Mouse (Mus musculus): ENCODE results near the gene Clec4a1. TPM values are rescaled to one million over a fixed set of nuclear protein-coding genes. Genes with fewer than 3 reads are reported as not detected.
A peak's percentile ranks its signal among the peaks of the same experiment; 100 is the strongest.

The Clec4a1 gene
- polyA plus RNA-seq (2015; fragmentation: Nextera tagmentation; extraction: Ambion mirVana): 5.7 and 6.5 TPM in 2 replicates

DNA sequence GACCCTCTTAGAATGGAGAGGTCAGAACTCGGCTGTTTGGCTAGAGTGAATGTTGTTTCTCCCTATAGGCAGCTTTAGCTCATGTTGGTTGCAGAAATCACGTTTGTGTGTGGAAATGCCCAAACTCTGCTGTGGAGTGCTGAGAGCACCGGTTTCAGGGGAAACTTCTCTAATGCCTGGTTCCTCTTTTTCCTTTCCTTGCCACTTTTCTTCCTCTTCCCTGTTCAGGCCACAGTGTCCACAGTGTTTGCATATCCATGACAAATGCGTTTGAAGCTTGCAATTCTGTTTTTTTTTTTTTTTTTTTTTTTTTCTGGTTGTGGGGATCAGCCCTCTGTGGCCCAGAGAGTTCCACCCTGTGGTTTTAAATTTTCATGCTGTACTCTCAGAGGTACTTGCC, at the start of gene Clec4a1:
Gene Clec4a1, plus strand, starts transcription at position 398 of the 400 bp plus-strand sequence.
- H3K27me3 ChIP-seq: no peaks in the 10 kb centered on the region
- H3K4me1 ChIP-seq: no peaks in the 10 kb centered on the region
- WGBS: 59% methylated on average over 4 of the region's 4 CpGs
- no peak within 1 kb of the TSS for H3K4me3 ChIP-seq (replicated peaks)
- ATAC-seq (ENCODE audit: insufficient number of reproducible peaks, low FRiP score, low TSS enrichment, low read depth): no peak
- no peak within 1 kb of the TSS for H3K4me2 ChIP-seq (replicated peaks)
- no peaks in the 10 kb centered on the region for H3K9me3 ChIP-seq (replicated peaks)
- H3K27ac ChIP-seq (replicated peaks): no peak within 1 kb of the TSS
- H3K36me3 ChIP-seq: no peaks in the 10 kb centered on the region
- no peak within 1 kb of the TSS for H3K9ac ChIP-seq

DNA sequence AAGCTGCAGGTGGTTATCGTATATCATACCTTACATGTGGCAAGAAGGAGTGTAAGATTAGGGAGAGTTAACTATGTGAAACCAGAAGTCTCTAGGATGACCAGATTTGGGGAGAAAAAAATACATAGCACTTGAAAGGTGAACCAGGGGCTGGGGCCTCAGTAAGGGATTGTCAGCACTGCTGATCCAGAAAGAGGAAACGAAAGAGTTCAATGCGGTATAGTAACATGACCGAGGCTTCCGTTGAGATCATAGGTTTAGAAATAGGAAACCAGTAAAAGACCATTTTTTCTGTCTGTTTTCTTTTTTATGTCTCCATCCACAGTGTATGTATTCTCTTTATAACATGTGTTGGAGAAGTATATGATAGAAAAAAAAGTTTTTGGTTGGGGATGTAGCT, 48.8 kb upstream of the Clec4a1 start:
- no peak for ATAC-seq (ENCODE audit: insufficient number of reproducible peaks, low FRiP score, low TSS enrichment, low read depth)
- Histone ChIP-seq H3K27ac (replicated peaks) (no peak overlapping the region), H3K9me3 (replicated peaks) (no peaks in the 10 kb centered on the region), H3K4me3 (replicated peaks) (no peak overlapping the region), H3K36me3 (0 out of 2 replicates have a peak, but pooled peaks cover 6% of the 10 kb centered on the region), H3K4me2 (replicated peaks) (no peak overlapping the region), H3K9ac (no peak overlapping the region), H3K27me3 (no peaks in the 10 kb centered on the region), H3K4me1 (peaks cover 13% of the 10 kb centered on the region)
- 90% methylated on average over 5 of the region's 5 CpGs for WGBS

DNA sequence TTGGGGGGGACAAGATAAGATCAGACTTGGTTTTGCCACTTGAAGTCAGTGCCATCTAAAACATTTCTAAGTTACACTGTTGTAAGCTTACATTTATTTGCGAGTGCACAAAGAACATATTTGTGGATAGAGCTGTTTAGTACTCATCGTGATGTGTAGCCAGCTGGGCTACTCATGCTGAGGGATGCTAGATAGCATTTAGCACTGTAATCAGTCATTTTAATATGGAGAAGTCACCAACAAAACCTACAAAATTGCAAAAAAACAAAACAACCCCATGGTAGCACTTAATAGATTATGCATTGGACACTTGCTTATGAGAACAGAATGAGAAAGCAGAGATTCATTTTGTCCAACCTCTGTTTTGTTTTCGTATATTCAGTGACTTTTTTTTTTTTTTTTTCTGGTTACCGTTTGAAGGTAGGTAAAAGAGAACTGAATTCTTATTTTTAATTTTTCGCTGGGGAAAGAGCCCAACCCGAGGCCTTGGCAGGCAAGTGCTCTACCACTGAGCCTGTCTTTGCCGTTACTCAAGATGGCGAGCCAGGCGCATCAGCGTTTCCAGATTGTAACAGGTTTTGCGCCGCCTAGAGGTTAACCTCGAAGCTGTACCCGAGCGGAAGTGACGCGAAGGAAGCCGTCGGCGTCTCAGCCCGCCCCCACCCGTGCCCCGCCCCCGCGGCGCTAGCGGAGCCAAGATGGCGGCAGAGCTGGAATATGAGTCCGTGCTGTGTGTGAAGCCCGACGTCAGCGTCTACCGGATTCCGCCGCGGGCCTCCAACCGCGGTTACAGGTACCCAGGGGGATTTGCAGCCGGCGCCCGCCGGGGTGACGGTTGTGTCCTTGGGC, 47.6 kb upstream of the Clec4a1 start, which contains the start of gene Necap1:
Gene Necap1, plus strand, starts transcription at position 604 of the 849 bp plus-strand sequence.
- Histone ChIP-seq H3K4me3 (replicated peaks) (peak within 1 kb of the TSS; percentile 91), H3K27me3 (no peaks in the 10 kb centered on the region), H3K9me3 (replicated peaks) (no peaks in the 10 kb centered on the region), H3K27ac (replicated peaks) (peak within 1 kb of the TSS; percentile 91), H3K9ac (peak within 1 kb of the TSS; percentile 89), H3K36me3 (0 out of 2 replicates have a peak, but pooled peaks cover 6% of the 10 kb centered on the region), H3K4me2 (replicated peaks) (peak within 1 kb of the TSS; percentile 50), H3K4me1 (peaks cover 13% of the 10 kb centered on the region)
- peak; percentile 96 for ATAC-seq (ENCODE audit: insufficient number of reproducible peaks, low FRiP score, low TSS enrichment, low read depth)
- 6% methylated on average over 43 of the region's 43 CpGs for WGBS

DNA sequence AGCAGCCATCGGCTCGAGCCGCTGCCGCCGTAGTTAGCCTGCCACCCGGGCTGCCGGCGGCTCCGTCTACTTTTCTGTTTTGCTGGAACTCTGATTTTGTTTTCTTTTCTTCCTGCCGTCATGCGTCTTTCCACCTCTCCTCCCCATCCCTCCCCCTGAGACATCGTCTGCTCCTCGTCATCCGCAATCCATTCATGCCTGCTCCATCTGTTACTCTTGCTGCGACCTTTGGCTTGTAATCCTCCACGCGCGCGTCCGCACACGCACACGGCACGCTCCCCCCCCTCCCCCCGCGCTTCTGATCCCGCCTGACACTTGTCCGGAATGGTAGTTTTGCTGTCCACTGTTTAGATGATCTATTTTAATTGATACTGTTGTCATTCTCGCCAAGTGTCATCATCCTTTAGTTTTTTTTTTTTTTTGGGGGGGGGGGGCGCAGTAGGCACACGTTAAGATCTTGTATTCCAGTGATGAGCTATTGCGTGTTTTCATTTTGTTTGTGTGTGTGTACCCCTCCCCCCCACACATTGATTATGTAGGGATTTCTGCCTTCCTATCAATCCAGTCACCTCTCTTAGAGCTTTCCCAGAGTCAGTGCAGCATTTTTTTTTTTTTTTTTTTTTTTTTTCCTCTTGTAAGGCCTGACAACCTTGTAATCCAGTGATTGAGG, 46.8 kb upstream of the Clec4a1 start:
- WGBS: under 1% methylated on average over 31 of the region's 31 CpGs
- peaks cover 13% of the 10 kb centered on the region for H3K4me1 ChIP-seq
- peak overlapping the region; percentile 91 for H3K27ac ChIP-seq (replicated peaks)
- peaks cover 12% of the 10 kb centered on the region; the same call in 1 of the 2 replicates for H3K36me3 ChIP-seq
- peak overlapping the region; percentile 91 for H3K4me3 ChIP-seq (replicated peaks)
- H3K27me3 ChIP-seq: no peaks in the 10 kb centered on the region
- peak overlapping the region; percentile 89 for H3K9ac ChIP-seq
- peak overlapping the region; percentile 50 for H3K4me2 ChIP-seq (replicated peaks)
- H3K9me3 ChIP-seq (replicated peaks): no peaks in the 10 kb centered on the region
- peak; percentile 62; the same call in 1 of the 2 replicates for ATAC-seq (ENCODE audit: insufficient number of reproducible peaks, low FRiP score, low TSS enrichment, low read depth)

DNA sequence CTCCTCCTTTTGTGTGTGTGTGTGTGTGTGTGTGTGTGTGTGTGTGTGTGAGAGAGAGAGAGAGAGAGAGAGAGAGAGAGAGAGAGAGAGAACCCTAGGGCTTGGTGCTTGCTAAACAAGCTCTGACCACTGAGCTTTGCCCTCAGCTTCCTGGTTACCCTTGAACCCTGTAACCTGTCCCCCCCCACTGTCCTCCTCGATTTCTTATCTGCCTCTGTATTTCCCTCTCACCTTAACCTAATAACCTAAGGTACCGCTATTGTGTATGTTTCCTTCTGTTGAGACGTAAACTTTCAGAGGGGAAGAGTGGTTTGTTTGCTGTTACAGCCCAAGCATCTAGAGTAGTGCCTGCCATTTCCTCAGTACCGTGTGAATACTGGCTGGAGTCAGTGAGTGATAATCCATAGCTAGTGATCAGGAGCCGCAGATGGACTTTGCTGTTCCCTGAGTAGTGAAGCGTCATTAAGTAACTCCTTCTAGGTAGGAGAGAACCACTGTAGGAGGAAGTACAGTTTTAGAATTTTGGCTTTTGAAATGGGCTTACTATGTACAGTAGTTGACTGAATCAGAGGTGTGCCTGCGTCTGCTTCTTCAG, 42.4 kb upstream of the Clec4a1 start:
- Histone ChIP-seq H3K4me1 (peaks cover 13% of the 10 kb centered on the region), H3K9me3 (replicated peaks) (no peaks in the 10 kb centered on the region), H3K4me3 (replicated peaks) (no peak overlapping the region), H3K9ac (no peak overlapping the region), H3K4me2 (replicated peaks) (no peak overlapping the region), H3K27ac (replicated peaks) (no peak overlapping the region), H3K36me3 (peaks cover 53% of the 10 kb centered on the region), H3K27me3 (no peaks in the 10 kb centered on the region)
- ATAC-seq (ENCODE audit: insufficient number of reproducible peaks, low FRiP score, low TSS enrichment, low read depth): no peak
- 88% methylated on average over 7 of the region's 7 CpGs for WGBS

DNA sequence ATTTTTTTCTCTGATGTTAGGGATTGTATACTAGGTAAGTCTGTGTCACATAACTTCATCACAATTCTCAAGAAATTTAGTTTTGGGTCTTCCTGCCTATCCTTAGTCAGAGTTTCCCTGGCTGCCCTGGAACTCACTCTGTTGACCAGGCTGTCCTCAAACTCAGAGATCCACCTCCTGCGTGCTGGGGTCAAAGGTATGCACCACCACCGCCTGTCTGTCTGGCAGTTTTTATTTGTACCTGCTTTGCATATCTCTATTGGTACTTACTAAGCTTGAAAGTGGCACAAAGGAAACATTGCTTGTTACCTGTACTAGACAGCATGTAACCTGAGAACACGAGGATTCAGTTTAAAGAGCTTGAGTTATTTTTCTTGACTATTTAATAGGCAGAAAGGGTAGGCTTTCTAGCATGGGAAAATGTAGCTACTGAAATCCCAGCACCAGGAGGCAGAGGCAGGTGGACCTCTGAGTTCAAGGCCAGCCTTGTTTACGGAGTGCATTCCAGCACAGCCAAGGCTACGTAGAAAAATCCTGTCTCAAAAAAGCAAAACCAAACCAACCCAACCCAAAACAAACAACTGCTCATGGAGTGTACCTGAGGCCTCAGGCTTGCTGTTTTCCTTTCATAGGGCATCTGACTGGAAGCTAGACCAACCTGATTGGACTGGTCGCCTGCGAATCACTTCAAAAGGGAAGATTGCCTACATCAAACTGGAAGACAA, 41.7 kb upstream of the Clec4a1 start:
- 87% methylated on average over 7 of the region's 7 CpGs for WGBS

DNA sequence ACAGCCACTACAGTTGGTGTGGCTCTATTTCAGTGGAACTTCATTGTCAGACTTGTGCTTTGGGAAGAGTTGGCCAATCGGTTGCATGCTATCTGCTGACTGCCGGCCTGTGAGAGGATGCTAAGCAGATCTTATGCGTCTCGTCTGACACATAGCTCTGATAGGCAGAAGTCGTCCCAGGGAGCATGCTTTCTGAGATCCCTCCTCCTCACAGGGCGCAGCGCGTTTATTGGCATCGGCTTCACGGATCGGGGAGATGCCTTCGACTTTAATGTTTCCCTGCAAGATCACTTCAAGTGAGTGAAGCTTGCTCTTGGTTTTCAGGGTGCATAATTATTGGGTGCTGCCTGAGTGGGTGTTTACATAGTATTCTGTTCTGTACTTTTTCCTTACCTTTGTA, 40.4 kb upstream of the Clec4a1 start:
- H3K27ac ChIP-seq (replicated peaks): no peak overlapping the region
- ATAC-seq (ENCODE audit: insufficient number of reproducible peaks, low FRiP score, low TSS enrichment, low read depth): no peak
- H3K4me1 ChIP-seq: 0 out of 2 replicates have a peak, but pooled peaks cover 1% of the 10 kb centered on the region
- H3K9me3 ChIP-seq (replicated peaks): no peaks in the 10 kb centered on the region
- H3K4me2 ChIP-seq (replicated peaks): no peak overlapping the region
- no peaks in the 10 kb centered on the region for H3K27me3 ChIP-seq
- H3K9ac ChIP-seq: no peak overlapping the region
- WGBS: 92% methylated on average over 12 of the region's 12 CpGs
- peaks cover 68% of the 10 kb centered on the region for H3K36me3 ChIP-seq
- no peak overlapping the region for H3K4me3 ChIP-seq (replicated peaks)

More for the DNA sequence above, 41.7 kb upstream of the Clec4a1 start:
- no peak overlapping the region for H3K4me2 ChIP-seq (replicated peaks)
- H3K36me3 ChIP-seq: peaks cover 60% of the 10 kb centered on the region
- no peaks in the 10 kb centered on the region for H3K27me3 ChIP-seq
- ATAC-seq (ENCODE audit: insufficient number of reproducible peaks, low FRiP score, low TSS enrichment, low read depth): no peak
- no peak overlapping the region for H3K27ac ChIP-seq (replicated peaks)
- H3K9ac ChIP-seq: no peak overlapping the region
- no peaks in the 10 kb centered on the region for H3K9me3 ChIP-seq (replicated peaks)
- no peak overlapping the region for H3K4me3 ChIP-seq (replicated peaks)
- peaks cover 13% of the 10 kb centered on the region for H3K4me1 ChIP-seq

DNA sequence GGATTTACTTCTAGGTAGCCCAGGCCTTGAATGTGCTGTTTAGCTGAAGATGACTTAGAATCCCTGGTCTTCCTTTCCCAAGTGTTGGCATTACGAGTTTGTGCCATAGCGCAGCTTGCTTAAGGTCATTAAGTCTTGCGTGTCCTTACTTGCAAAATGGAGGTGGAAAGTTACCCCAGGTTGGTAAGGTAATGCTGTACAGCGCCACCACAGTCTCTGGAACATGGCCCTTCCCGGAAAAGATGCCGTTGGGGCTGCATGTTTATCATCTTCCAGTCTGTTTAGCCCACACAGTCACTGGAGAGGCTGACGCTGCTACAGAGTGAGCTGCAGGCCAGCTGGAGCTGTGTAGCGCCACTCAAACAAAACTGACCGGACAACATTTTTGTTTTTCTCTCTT, 38.0 kb upstream of the Clec4a1 start:
- H3K4me1 ChIP-seq: no peaks in the 10 kb centered on the region
- 85% methylated on average over 9 of the region's 9 CpGs for WGBS
- no peak overlapping the region for H3K27ac ChIP-seq (replicated peaks)
- peaks cover 86% of the 10 kb centered on the region for H3K36me3 ChIP-seq
- no peaks in the 10 kb centered on the region for H3K27me3 ChIP-seq
- H3K9ac ChIP-seq: no peak overlapping the region
- no peak for ATAC-seq (ENCODE audit: insufficient number of reproducible peaks, low FRiP score, low TSS enrichment, low read depth)
- H3K4me3 ChIP-seq (replicated peaks): no peak overlapping the region
- no peaks in the 10 kb centered on the region for H3K9me3 ChIP-seq (replicated peaks)
- no peak overlapping the region for H3K4me2 ChIP-seq (replicated peaks)

DNA sequence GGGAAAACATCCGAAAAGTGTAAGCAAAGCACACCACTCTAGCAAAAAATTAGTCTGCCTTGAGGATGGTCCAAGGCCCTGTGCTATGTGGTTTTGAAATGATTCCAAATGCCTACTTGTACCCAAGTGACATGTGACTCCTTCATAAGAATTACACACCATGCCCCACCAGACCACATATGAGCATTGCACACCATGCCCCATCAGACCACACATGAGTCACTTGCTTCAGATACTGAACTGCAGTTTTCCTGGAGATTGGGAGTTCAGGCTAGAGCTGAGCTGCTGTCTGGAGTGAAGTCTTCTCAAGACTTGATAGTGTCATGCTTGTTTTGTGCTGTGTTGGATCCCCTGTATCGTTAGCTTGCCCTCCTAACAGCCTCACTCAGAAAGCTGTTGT, 32.0 kb upstream of the Clec4a1 start:
- Histone ChIP-seq H3K27me3 (no peaks in the 10 kb centered on the region), H3K4me3 (replicated peaks) (no peak overlapping the region), H3K9me3 (replicated peaks) (no peaks in the 10 kb centered on the region), H3K36me3 (peaks cover 60% of the 10 kb centered on the region), H3K27ac (replicated peaks) (no peak overlapping the region), H3K9ac (no peak overlapping the region), H3K4me1 (no peaks in the 10 kb centered on the region), H3K4me2 (replicated peaks) (no peak overlapping the region)
- WGBS: 77% methylated on average over 2 of the region's 2 CpGs
- ATAC-seq (ENCODE audit: insufficient number of reproducible peaks, low FRiP score, low TSS enrichment, low read depth): no peak

DNA sequence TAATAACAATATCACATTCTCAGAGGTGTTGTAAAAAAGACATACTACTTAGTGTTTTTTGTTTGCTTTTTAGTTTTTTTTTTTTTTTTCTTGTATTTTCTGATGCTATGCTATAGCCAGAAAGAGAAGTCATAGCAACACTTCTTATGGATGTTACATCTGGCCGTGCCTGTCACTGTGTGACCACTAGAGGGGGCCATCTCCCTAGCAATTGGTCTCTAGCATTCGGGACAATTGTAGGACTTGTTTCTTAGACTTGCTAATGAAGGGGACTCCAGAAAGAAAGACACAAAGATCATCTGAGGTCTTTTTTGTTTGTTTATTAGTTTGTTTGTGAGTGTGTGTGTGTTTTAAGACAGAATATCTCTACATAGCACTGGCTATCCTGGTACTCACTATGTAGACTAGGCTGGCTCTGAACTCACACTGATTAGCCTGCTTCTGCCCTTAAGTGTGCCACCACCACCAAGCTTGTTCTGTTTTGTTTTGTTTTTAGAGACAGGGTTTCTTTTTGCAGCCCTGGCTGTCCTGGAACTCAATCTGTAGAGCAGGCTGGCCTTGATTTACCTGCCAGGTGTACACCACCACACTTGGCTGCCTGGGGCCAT, 29.1 kb upstream of the Clec4a1 start:
- Histone ChIP-seq H3K9ac (no peak overlapping the region), H3K36me3 (peaks cover 39% of the 10 kb centered on the region), H3K4me1 (no peaks in the 10 kb centered on the region), H3K27me3 (no peaks in the 10 kb centered on the region), H3K4me2 (replicated peaks) (no peak overlapping the region), H3K4me3 (replicated peaks) (no peak overlapping the region), H3K27ac (replicated peaks) (no peak overlapping the region), H3K9me3 (replicated peaks) (no peaks in the 10 kb centered on the region)
- ATAC-seq (ENCODE audit: insufficient number of reproducible peaks, low FRiP score, low TSS enrichment, low read depth): no peak
- WGBS: 15% methylated on average over 2 of the region's 2 CpGs
